Mouse (Mus musculus): Measurements from ENCODE around the gene Tbx4. TPM values are rescaled to one million over a fixed set of nuclear protein-coding genes. Genes with fewer than 3 reads are reported as not detected.

Gene Tbx4
- polyA plus RNA-seq, 1 experiment = 0.29 TPM

DNA sequence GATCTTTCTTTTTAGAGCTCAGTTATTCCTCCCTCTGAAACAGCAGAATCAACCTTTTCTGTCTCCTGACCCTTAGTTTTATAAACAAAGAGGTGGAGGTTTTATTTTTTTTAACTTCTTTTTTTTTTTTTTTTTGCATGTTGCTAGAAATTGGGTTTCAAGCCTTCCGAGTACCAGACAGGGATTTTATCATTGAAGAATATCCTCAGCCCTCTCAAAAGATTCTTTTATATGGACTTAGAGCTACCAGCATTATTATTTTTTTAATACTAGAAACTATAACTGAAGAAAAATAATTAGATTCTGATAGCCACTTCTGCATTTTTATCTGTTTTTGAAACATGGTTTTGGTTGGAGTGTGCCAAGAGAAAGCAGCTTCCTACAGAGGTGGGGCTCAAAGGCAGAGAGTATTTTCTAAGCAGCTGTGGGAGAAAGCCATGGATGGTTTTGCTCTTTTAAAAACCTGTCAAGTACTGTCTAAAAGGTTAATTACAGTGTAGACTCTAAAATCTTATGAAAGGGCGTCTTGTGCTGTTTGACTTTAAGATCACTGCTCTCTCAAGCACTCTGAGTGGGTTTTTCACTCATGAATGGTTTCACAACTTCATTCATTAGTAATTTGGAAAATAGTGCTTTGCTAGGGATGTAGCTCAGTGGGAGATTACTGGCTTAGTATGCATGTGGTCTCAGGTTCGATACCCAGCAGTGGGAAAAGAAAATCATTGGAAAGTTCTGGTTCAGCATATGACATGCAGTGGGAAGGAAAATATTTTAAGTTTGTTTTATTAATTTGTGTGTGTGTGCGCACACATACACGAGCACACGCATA lies 70.9 kb downstream of the Tbx4 start:
- H3K4me1 ChIP-seq (ENCODE audit: control insufficient read depth, insufficient read depth, low read length) = no peaks in the 10 kb centered on the region
- no peak overlapping the region for H3K27ac ChIP-seq (ENCODE audit: insufficient read depth, low read length)
- no peak overlapping the region for H3K4me3 ChIP-seq (ENCODE audit: insufficient read depth, low read length)
- TF ChIP-seq POLR2A (IDR thresholded peaks at IDR 0.05; ENCODE audit: extremely low read depth, insufficient read depth, low read length) (no peak), CTCF (IDR thresholded peaks at IDR 0.05; ENCODE audit: extremely low read depth, insufficient read depth, low read length) (no peak)

DNA sequence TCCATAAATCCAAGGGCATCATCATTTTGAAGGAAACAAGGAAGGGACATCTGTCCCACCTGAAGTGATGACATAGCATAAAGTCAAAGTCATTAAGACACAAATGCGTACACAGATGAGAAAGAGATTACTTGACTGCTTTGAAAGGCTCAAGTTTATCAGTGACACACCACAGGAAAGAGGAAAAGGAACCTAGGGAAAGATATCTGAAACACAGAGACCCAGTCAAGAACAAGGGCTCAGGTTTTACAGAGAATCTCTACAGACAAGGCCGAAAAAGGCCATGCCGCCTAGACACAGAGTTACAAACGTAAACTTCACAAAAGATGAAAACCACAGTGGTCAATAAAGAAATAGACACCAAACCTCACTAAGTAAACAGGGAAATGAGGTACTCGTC lies 73.6 kb downstream of the Tbx4 start:
- Histone ChIP-seq H3K4me3 (ENCODE audit: insufficient read depth, low read length) (no peak overlapping the region), H3K4me1 (ENCODE audit: control insufficient read depth, insufficient read depth, low read length) (no peaks in the 10 kb centered on the region), H3K27ac (ENCODE audit: insufficient read depth, low read length) (no peak overlapping the region)
- TF ChIP-seq CTCF (IDR thresholded peaks at IDR 0.05; ENCODE audit: extremely low read depth, insufficient read depth, low read length) (no peak), POLR2A (IDR thresholded peaks at IDR 0.05; ENCODE audit: extremely low read depth, insufficient read depth, low read length) (no peak)

DNA sequence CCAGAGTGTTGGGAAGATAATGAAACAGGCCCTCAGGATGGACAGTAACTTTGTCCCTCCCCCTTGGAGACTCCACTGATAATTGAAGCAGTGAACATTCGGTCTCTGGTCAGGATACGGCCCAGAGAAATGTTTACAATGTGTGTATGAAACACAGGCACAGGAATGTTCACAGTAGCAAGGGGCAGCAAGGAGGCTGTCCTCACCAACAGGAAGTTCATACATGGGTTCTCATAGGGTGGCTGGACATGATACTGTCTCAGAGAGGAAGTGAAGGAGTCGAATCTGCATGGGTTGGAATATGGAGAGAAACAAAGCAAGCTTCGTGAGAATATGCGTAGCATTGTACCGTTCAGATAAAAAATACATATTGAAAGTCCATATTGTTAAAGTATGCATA lies 74.1 kb downstream of the Tbx4 start:
- TF ChIP-seq POLR2A (IDR thresholded peaks at IDR 0.05; ENCODE audit: extremely low read depth, insufficient read depth, low read length) (no peak), CTCF (IDR thresholded peaks at IDR 0.05; ENCODE audit: extremely low read depth, insufficient read depth, low read length) (no peak)
- H3K27ac ChIP-seq (ENCODE audit: insufficient read depth, low read length) = no peak overlapping the region

GRCm38 (mm10) chr11:85961498-85961897 lies 75.3 kb downstream of the Tbx4 start:
- no peak for TF ChIP-seq POLR2A (IDR thresholded peaks at IDR 0.05; ENCODE audit: extremely low read depth, insufficient read depth, low read length)
- TF ChIP-seq CTCF (IDR thresholded peaks at IDR 0.05; ENCODE audit: extremely low read depth, insufficient read depth, low read length) = no peak
- H3K4me1 ChIP-seq (ENCODE audit: control insufficient read depth, insufficient read depth, low read length) = no peaks in the 10 kb centered on the region
- no peak overlapping the region for H3K27ac ChIP-seq (ENCODE audit: insufficient read depth, low read length)
- H3K4me3 ChIP-seq (ENCODE audit: insufficient read depth, low read length) = no peak overlapping the region

More for the DNA sequence above, 74.1 kb downstream of the Tbx4 start:
- H3K4me3 ChIP-seq (ENCODE audit: insufficient read depth, low read length) = no peak overlapping the region
- H3K4me1 ChIP-seq (ENCODE audit: control insufficient read depth, insufficient read depth, low read length) = no peaks in the 10 kb centered on the region

Other genes with a start within 250 kb of the Tbx4 start
- 2.7 and 2.9 TPM in 2 replicates for gene Tbx2, start 53.9 kb upstream of the Tbx4 start, polyA plus RNA-seq (2012; rRNA removed)
- not detected in 2 replicates for gene Gm11444, start 36.1 kb upstream of the Tbx4 start, polyA plus RNA-seq (2012; rRNA removed)